Mouse (Mus musculus): ENCODE results near the gene Gm10721. TPM values are rescaled to one million over a fixed set of nuclear protein-coding genes. Genes with fewer than 3 reads are reported as not detected.
"Not testable (repeated sequence)": the region's sequence is repeated elsewhere in the genome, so short reads cannot be mapped to it uniquely, and the experiment has no call there.

Gm10721 gene
- polyA plus RNA-seq, 1 experiment from 2014 or later: not detected

GRCm38 (mm10) chr9:3036577-3036976 lies 23.6 kb downstream of the Gm10721 start, which contains the start of gene Gm10715:
Gene Gm10715, plus strand, starts transcription at chr9:3036877.
- H3K27ac ChIP-seq (ENCODE audit: low read length); H3K9ac ChIP-seq (ENCODE audit: low read depth, low read length); H3K36me3 ChIP-seq (ENCODE audit: control insufficient read depth, insufficient read depth); H3K9me3 ChIP-seq (replicated peaks; ENCODE audit: control insufficient read depth, low read length); H3K4me3 ChIP-seq (ENCODE audit: low read depth, low read length); H3K27me3 ChIP-seq (ENCODE audit: control insufficient read depth, insufficient read depth, low read depth, low read length); ATAC-seq (ENCODE audit: low read depth); H3K4me1 ChIP-seq (ENCODE audit: control insufficient read depth, low read depth, low read length); H3K4me2 ChIP-seq (ENCODE audit: low read depth, low read length): not testable (repeated sequence)
- WGBS (ENCODE audit: insufficient replicate concordance): 60% methylated on average over 6 of the region's 8 CpGs

GRCm38 (mm10) chr9:3038161-3038560 lies 25.2 kb downstream of the Gm10721 start:
- not testable (repeated sequence) for ATAC-seq (ENCODE audit: low read depth); H3K27me3 ChIP-seq (ENCODE audit: control insufficient read depth, insufficient read depth, low read depth, low read length); H3K9ac ChIP-seq (ENCODE audit: low read depth, low read length); H3K4me3 ChIP-seq (ENCODE audit: low read depth, low read length); H3K9me3 ChIP-seq (replicated peaks; ENCODE audit: control insufficient read depth, low read length); H3K4me1 ChIP-seq (ENCODE audit: control insufficient read depth, low read depth, low read length); H3K27ac ChIP-seq (ENCODE audit: low read length); H3K4me2 ChIP-seq (ENCODE audit: low read depth, low read length); H3K36me3 ChIP-seq (ENCODE audit: control insufficient read depth, insufficient read depth)
- 47% methylated on average over 4 of the region's 4 CpGs for WGBS (ENCODE audit: insufficient replicate concordance)

Small RNA genes lying within 50 kb of the gene (microRNA-seq; reads per million reads assigned to microRNA genes)
- gene Mir101c: not detected

Other genes with a start within 250 kb of the Gm10721 start
- not detected in 2 replicates for gene Gm10722, start 12.2 kb upstream of the Gm10721 start, polyA plus RNA-seq (2015; fragmentation: Nextera tagmentation; extraction: Ambion mirVana)
- not detected in 2 replicates for gene Gm11168, start 9.8 kb upstream of the Gm10721 start, polyA plus RNA-seq (2015; fragmentation: Nextera tagmentation; extraction: Ambion mirVana)
- gene Gm10720, start 2.5 kb downstream of the Gm10721 start, polyA plus RNA-seq (2015; fragmentation: Nextera tagmentation; extraction: Ambion mirVana): not detected in 2 replicates
- gene Gm10719, start 4.3 kb downstream of the Gm10721 start, polyA plus RNA-seq (2015; fragmentation: Nextera tagmentation; extraction: Ambion mirVana): not detected in 2 replicates
- not detected in 2 replicates for gene Gm10718, start 10.4 kb downstream of the Gm10721 start, polyA plus RNA-seq (2015; fragmentation: Nextera tagmentation; extraction: Ambion mirVana)
- not detected in 2 replicates for gene Gm10717, start 12.3 kb downstream of the Gm10721 start, polyA plus RNA-seq (2015; fragmentation: Nextera tagmentation; extraction: Ambion mirVana)
- not detected in 2 replicates for gene Gm17535, start 21.5 kb downstream of the Gm10721 start, polyA plus RNA-seq (2015; fragmentation: Nextera tagmentation; extraction: Ambion mirVana)
- not detected in 2 replicates for gene Gm10715, start 23.7 kb downstream of the Gm10721 start, polyA plus RNA-seq (2015; fragmentation: Nextera tagmentation; extraction: Ambion mirVana)

All from liver, embryonic 16.5 days (tissue).